Mouse (Mus musculus) liver, postnatal 0 days (tissue): ENCODE data around the gene Klrb1b.

ENCODE experiments used
- CTCF ChIP-seq: sonication (generic); IDR thresholded peaks from 2 replicates; pipeline ENCODE4 v1.5.1; 2016; ENCODE audit warnings: antibody characterized with exemption, low read depth
- EP300 ChIP-seq: IDR thresholded peaks from 2 replicates; pipeline ENCODE4 v1.6.1; 2016; ENCODE audit warnings: antibody characterized with exemption, low read depth, mild to moderate bottlenecking

DNA sequence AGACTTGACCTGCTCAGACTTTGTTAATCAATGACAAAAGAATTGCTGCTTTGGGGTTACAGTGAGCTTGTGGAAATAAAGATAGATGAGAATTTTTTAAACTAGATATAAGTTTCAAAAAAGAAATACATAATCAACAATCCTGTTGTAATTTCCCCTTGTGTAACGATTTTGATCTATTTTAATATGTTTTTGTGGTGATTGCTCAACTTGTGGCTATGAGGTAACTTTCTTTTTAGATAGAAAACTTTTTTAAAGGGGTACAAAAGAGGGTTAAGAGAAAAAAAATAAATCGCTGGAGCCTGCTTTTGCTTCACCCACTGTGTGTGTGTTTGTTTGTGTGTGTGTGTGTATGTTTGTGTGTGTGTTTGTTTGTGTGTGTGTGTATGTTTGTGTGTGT is 25.0 kb upstream of the Klrb1b start:
- TF ChIP-seq CTCF (no peak), EP300 (no peak)
